Mouse (Mus musculus) spleen, embryonic (tissue): ENCODE data around the gene Cyp21a1.
"Not testable (repeated sequence)": the region's sequence is repeated elsewhere in the genome, so short reads cannot be mapped to it uniquely, and the experiment has no call there.

ENCODE experiments used
- CTCF ChIA-PET: fragments of 350-600 bp; sonication (Branson Sonifier 250); formaldehyde crosslinking; loops from one replicate; lab custom pipeline; 2022; lab: Charles Lee

The Cyp21a1 gene

DNA sequence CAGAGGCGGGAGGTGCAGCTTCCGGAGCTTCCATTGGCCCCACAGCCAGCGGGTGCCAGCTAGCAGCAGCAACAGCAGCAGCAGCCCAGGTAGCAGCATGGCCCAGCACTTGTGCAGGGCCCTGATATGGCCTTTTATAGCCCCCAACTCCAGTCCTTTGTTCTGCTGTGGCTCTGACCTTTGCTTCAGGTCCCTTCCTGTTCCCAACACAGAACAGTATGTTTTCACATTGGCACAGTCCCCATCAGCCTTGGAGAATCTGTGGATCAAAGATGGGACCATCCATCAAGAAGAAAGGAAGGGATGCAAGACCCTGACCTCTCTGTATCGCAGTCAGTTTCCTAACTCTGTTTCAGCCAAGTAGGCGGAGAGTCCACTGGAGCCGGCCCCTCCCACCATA, at the start of gene Cyp21a1:
TSS of gene Cyp21a1 (minus strand) at position 261 of the 400 bp plus-strand sequence.
- CTCF ChIA-PET: not testable (repeated sequence)

- CTCF ChIA-PET: interaction anchor here (0.7 kb wide), 1 partner anchor 33 kb away, joined by 11 read pairs; no protein-coding TSS in a partner anchor
Observed at GRCm38 (mm10) chr17:34853511-34853910, 49.1 kb upstream of the Cyp21a1 start.

DNA sequence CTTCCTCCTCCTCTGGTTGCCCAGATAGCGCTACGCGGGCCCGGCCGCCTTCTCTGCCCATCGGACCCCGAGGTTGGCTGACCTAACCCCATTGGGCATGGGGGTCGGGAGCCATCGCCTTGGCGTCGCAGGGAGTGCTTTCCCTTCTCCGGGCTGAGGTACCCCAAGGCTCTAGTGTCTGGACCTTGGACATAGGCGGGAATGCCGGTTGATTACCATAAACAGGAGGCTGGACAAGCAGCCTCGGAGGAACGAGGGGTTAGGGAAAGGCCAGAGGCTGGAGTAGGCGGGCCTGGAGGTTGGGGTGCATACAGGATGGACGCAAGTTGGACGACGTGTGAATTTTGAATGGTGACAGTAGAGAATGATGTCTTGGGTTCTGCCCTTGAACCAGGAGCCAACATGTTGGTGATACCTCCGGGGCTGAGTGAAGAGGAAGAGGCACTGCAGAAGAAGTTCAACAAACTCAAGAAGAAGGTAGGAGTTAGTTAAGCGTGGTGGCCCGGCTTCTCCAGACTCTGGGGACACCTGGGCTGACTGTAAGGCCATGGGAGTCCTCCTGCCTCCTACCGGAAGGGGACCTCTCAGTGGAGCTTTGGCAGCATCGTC, 46.3 kb upstream of the Cyp21a1 start:
- CTCF ChIA-PET: no interaction called here

DNA sequence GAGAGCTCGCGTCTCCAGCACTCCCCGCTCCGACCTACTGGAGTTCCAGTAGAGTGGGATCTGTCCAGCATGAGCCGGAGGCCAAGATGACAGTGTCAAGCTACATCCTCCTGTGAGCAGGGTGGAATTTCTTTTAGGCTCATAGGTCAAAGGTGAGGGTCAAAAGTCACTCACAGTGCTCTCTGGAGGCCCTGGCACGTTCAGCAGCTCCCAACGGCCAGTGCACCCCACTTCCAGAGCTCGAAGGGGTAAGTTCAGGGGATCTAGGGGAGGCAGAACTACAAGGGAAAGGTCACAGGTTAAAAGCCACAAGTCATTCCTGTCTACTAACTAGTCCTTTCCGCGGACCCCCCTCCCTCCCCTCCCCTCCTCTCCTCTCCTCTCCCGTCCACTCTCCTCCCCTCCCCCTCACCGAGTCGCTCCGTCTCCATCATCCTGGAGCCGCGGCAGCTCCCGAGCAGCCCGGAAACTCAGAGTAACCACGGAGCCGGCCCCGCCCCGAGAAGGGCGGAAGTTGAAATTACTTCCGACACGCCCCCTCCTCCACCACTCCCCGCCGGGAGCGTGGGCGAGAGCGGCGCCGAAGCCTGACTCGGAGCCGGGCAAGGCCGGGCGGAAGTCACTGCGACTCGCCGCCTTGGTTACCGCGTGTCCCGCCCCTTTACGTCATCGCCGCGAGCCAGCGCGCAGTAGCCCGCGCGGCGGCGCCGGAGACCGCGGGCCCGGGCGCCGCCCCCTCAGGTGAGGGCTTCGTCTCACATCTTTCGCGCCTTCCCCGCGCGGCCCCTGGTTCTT, 45.6 kb upstream of the Cyp21a1 start, which contains the start of the genes Skiv2l and Nelfe:
TSS of gene Skiv2l (minus strand) at position 489 of the 795 bp plus-strand sequence.
TSS of gene Nelfe (plus strand) at position 670 of the 795 bp plus-strand sequence.
- CTCF ChIA-PET: interaction anchor here (0.5 kb wide), 1 partner anchor 12 kb away, joined by 3 read pairs; the partner anchor contains the start of gene Cfb

GRCm38 (mm10) chr17:34847615-34848014, 43.3 kb upstream of the Cyp21a1 start:
- CTCF ChIA-PET: no interaction called here

- CTCF ChIA-PET: no interaction called here
Observed at GRCm38 (mm10) chr17:34847192-34847591, 42.8 kb upstream of the Cyp21a1 start.

DNA sequence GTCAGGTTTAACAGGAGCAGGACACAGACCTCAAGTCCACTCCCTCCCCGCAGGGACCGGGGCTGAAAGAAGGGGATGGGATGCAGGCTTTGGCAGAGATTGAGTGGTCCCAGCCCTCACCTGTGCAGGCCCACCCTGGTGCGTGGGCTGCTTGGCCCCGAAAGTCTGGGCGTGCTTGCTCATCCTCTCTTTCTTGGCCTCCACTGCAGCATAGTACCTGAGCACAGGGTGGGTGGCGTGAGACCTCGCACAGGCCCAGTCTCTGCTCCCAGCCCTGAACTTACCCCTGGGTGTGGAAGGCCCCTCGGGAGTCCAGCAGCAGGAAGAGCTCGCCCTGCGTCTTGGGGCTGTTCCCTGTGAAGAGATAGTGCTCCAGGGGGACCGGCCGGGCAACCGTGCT, 40.5 kb upstream of the Cyp21a1 start:
- CTCF ChIA-PET: no interaction called here

DNA sequence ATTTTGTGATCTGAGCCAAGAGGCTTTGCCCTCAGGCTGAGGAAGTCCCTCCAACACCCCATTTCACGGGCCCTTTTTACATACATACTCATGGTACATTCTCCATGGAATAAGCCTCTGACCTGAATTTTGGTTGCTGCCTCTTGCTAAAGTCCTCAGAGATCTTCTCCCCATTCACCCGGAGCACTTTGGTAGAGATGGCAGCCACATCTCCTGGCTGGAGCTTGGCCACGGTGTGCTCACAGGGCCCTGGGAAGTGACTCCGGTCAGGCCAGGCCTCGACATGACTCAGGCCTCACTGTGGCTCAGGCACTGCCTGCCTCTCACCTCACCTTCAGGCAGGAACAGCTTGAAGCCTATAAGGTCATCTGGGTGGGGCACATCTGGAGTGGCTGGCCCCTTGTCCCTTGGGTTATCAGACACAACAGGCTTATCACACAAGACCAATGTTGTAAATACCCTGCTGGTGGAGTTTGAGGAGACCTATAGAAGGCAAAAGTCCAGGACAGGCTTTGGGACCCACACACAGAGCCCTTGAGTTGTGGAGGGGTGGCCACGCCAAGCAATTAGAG, 36.5 kb upstream of the Cyp21a1 start:
- CTCF ChIA-PET: no interaction called here

GRCm38 (mm10) chr17:34838785-34839184, 34.4 kb upstream of the Cyp21a1 start:
- CTCF ChIA-PET: no interaction called here

- CTCF ChIA-PET: interaction anchor here (0.6 kb wide), 2 partner anchors 65 to 98 kb away, joined by 4 to 5 read pairs; no protein-coding TSS in a partner anchor
Observed at GRCm38 (mm10) chr17:34837464-34838324, 33.3 kb upstream of the Cyp21a1 start.

GRCm38 (mm10) chr17:34836856-34837221, 32.5 kb upstream of the Cyp21a1 start, which contains the start of the genes Stk19 and Dxo:
Stk19 (minus strand) TSS chr17:34836945.
Dxo (plus strand) TSS chr17:34837019.
- CTCF ChIA-PET: interaction anchor here (0.6 kb wide), 1 partner anchor 99 kb away, joined by 5 read pairs; no protein-coding TSS in a partner anchor

GRCm38 (mm10) chr17:34836155-34836855, 31.9 kb upstream of the Cyp21a1 start:
- CTCF ChIA-PET: interaction anchor here (0.7 kb wide), 1 partner anchor 917 kb away, joined by 3 read pairs; no protein-coding TSS in a partner anchor

GRCm38 (mm10) chr17:34830776-34831175, 26.4 kb upstream of the Cyp21a1 start:
- CTCF ChIA-PET: not testable (repeated sequence)

GRCm38 (mm10) chr17:34814818-34815370, 10.5 kb upstream of the Cyp21a1 start:
- CTCF ChIA-PET: no interaction called here

GRCm38 (mm10) chr17:34813747-34814146, 9.4 kb upstream of the Cyp21a1 start:
- CTCF ChIA-PET: not testable (repeated sequence)

DNA sequence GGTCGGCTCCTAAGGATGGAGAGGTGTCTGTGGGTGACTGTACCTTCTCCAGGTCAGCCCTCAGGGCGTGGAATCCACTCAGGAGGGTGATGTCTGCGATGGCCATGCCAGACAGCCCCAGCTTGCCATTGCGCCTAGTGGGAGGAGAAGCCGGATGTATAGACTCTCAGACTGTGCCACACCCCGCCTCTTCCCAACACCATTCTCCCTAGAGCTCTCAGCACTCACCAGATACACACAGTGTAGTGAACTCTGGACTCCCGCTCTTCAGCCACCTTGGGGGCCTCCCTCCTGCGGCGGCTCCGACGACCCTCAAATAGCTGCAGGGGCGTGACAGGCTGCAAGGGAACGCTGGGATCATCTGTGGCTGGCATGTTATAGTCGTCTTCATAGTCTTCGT, 6.9 kb upstream of the Cyp21a1 start:
- CTCF ChIA-PET: no interaction called here

DNA sequence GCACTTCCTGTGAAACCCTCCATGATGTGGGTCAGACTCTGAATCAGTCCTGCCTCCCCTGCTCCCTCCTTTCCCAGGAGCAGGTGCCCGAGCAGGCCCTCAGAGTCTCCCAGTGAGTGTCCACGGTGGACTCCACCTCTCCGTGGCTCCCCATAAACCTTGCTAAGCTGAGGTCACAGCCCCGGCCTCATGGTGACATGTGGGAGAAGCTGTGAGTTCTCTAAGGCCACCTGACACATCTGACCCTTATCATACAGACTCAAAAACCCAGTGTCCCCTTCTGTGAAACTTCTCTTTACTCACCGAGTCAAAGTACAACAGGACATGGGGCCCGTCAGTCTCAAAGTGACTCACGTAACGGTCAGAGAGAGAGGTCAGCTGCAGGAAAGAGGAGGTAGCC, 6.5 kb upstream of the Cyp21a1 start:
- CTCF ChIA-PET: not testable (repeated sequence)

GRCm38 (mm10) chr17:34810411-34810810, 6.0 kb upstream of the Cyp21a1 start:
- CTCF ChIA-PET: not testable (repeated sequence)

GRCm38 (mm10) chr17:34808599-34809205, 4.3 kb upstream of the Cyp21a1 start:
- CTCF ChIA-PET: no interaction called here

GRCm38 (mm10) chr17:34807176-34807575, 2.8 kb upstream of the Cyp21a1 start:
- CTCF ChIA-PET: no interaction called here
